Mouse (Mus musculus) induced T-regulatory cell, adult 2 months (primary cell): ENCODE data around the gene Ssty2.
"Not testable (repeated sequence)": the region's sequence is repeated elsewhere in the genome, so short reads cannot be mapped to it uniquely, and the experiment has no call there.

Experiments
- DNase-seq: peaks from one replicate; pipeline ENCODE4 v3.0.0-alpha.2; 2012; ENCODE audit warnings: low read depth

The Ssty2 gene

GRCm38 (mm10) chrY:67047972-67048371 is at the start of gene Ssty2:
Ssty2 (minus strand) TSS chrY:67048072.
- DNase-seq = not testable (repeated sequence)
